Mouse (Mus musculus): Measurements from ENCODE around the gene Nsg2. TPM values are rescaled to one million over a fixed set of nuclear protein-coding genes. Genes with fewer than 3 reads are reported as not detected.

Gene Nsg2
- polyA plus RNA-seq, 1 experiment, result 299 TPM

- H3K4me3 ChIP-seq (ENCODE audit: control insufficient read depth, insufficient read depth, low read length), result no peak overlapping the region
- H3K27ac ChIP-seq (ENCODE audit: control insufficient read depth, insufficient read depth, low read length), result no peak overlapping the region
- DNase-seq, result no peak
- peaks cover 34% of the 10 kb centered on the region for H3K4me1 ChIP-seq (replicated peaks; ENCODE audit: control insufficient read depth, insufficient read depth, low read length)
- H3K36me3 ChIP-seq (ENCODE audit: control insufficient read depth, insufficient read depth, low read length), result peaks cover 3% of the 10 kb centered on the region; the same call in 1 of the 2 replicates
- TF ChIP-seq CTCF (IDR thresholded peaks at IDR 0.05; ENCODE audit: borderline replicate concordance, control insufficient read depth, extremely low read depth, insufficient read depth, low read length, poor library complexity), result no peak
- 81% methylated on average over 9 of the region's 9 CpGs for WGBS
- no peaks in the 10 kb centered on the region for H3K27me3 ChIP-seq (ENCODE audit: control insufficient read depth, insufficient read depth, low read length)
Measured at GRCm38 (mm10) chr11:32032053-32032452, 31.8 kb downstream of the Nsg2 start.

GRCm38 (mm10) chr11:32035831-32036230 lies 35.6 kb downstream of the Nsg2 start:
- 95% methylated on average over 5 of the region's 5 CpGs for WGBS
- H3K36me3 ChIP-seq (ENCODE audit: control insufficient read depth, insufficient read depth, low read length), result peaks cover 3% of the 10 kb centered on the region; the same call in 1 of the 2 replicates
- H3K4me1 ChIP-seq (replicated peaks; ENCODE audit: control insufficient read depth, insufficient read depth, low read length), result peaks cover 32% of the 10 kb centered on the region
- no peak overlapping the region for H3K4me3 ChIP-seq (ENCODE audit: control insufficient read depth, insufficient read depth, low read length)
- no peaks in the 10 kb centered on the region for H3K27me3 ChIP-seq (ENCODE audit: control insufficient read depth, insufficient read depth, low read length)
- TF ChIP-seq POLR2A (IDR thresholded peaks at IDR 0.05; ENCODE audit: control insufficient read depth, extremely low read depth, insufficient read depth, low read length, poor library complexity) (no peak), CTCF (IDR thresholded peaks at IDR 0.05; ENCODE audit: borderline replicate concordance, control insufficient read depth, extremely low read depth, insufficient read depth, low read length, poor library complexity) (no peak)
- DNase-seq, result no peak
- H3K27ac ChIP-seq (ENCODE audit: control insufficient read depth, insufficient read depth, low read length), result no peak overlapping the region

- TF ChIP-seq CTCF (IDR thresholded peaks at IDR 0.05; ENCODE audit: borderline replicate concordance, control insufficient read depth, extremely low read depth, insufficient read depth, low read length, poor library complexity) (no peak), POLR2A (IDR thresholded peaks at IDR 0.05; ENCODE audit: control insufficient read depth, extremely low read depth, insufficient read depth, low read length, poor library complexity) (no peak)
- Histone ChIP-seq H3K27me3 (ENCODE audit: control insufficient read depth, insufficient read depth, low read length) (no peaks in the 10 kb centered on the region), H3K27ac (ENCODE audit: control insufficient read depth, insufficient read depth, low read length) (no peak overlapping the region), H3K4me1 (replicated peaks; ENCODE audit: control insufficient read depth, insufficient read depth, low read length) (peaks cover 18% of the 10 kb centered on the region), H3K36me3 (ENCODE audit: control insufficient read depth, insufficient read depth, low read length) (peaks cover 3% of the 10 kb centered on the region; the same call in 1 of the 2 replicates), H3K4me3 (ENCODE audit: control insufficient read depth, insufficient read depth, low read length) (no peak overlapping the region)
- WGBS, result 8% methylated on average over 4 of the region's 4 CpGs
- DNase-seq, result peak; percentile 48
Measured at GRCm38 (mm10) chr11:32039656-32040055, 39.4 kb downstream of the Nsg2 start.

GRCm38 (mm10) chr11:32057389-32057788 lies 57.1 kb downstream of the Nsg2 start:
- H3K27ac ChIP-seq (ENCODE audit: control insufficient read depth, insufficient read depth, low read length), result no peak overlapping the region
- no peaks in the 10 kb centered on the region for H3K27me3 ChIP-seq (ENCODE audit: control insufficient read depth, insufficient read depth, low read length)
- DNase-seq, result no peak
- TF ChIP-seq CTCF (IDR thresholded peaks at IDR 0.05; ENCODE audit: borderline replicate concordance, control insufficient read depth, extremely low read depth, insufficient read depth, low read length, poor library complexity), result no peak
- TF ChIP-seq POLR2A (IDR thresholded peaks at IDR 0.05; ENCODE audit: control insufficient read depth, extremely low read depth, insufficient read depth, low read length, poor library complexity), result no peak
- 98% methylated on average over 11 of the region's 11 CpGs for WGBS
- H3K36me3 ChIP-seq (ENCODE audit: control insufficient read depth, insufficient read depth, low read length), result peaks cover 59% of the 10 kb centered on the region
- no peak overlapping the region for H3K4me3 ChIP-seq (ENCODE audit: control insufficient read depth, insufficient read depth, low read length)
- H3K4me1 ChIP-seq (replicated peaks; ENCODE audit: control insufficient read depth, insufficient read depth, low read length), result peaks cover 13% of the 10 kb centered on the region

- H3K4me1 ChIP-seq (replicated peaks; ENCODE audit: control insufficient read depth, insufficient read depth, low read length), result peaks cover 14% of the 10 kb centered on the region
- no peaks in the 10 kb centered on the region for H3K27me3 ChIP-seq (ENCODE audit: control insufficient read depth, insufficient read depth, low read length)
- H3K27ac ChIP-seq (ENCODE audit: control insufficient read depth, insufficient read depth, low read length), result no peak overlapping the region
- H3K4me3 ChIP-seq (ENCODE audit: control insufficient read depth, insufficient read depth, low read length), result no peak overlapping the region
- TF ChIP-seq CTCF (IDR thresholded peaks at IDR 0.05; ENCODE audit: borderline replicate concordance, control insufficient read depth, extremely low read depth, insufficient read depth, low read length, poor library complexity) (no peak), POLR2A (IDR thresholded peaks at IDR 0.05; ENCODE audit: control insufficient read depth, extremely low read depth, insufficient read depth, low read length, poor library complexity) (no peak)
- 96% methylated on average over 13 of the region's 13 CpGs for WGBS
- DNase-seq, result no peak
- peaks cover 57% of the 10 kb centered on the region for H3K36me3 ChIP-seq (ENCODE audit: control insufficient read depth, insufficient read depth, low read length)
Measured at GRCm38 (mm10) chr11:32057861-32058260, 57.6 kb downstream of the Nsg2 start.

GRCm38 (mm10) chr11:32061020-32061419 lies 60.8 kb downstream of the Nsg2 start:
- TF ChIP-seq POLR2A (IDR thresholded peaks at IDR 0.05; ENCODE audit: control insufficient read depth, extremely low read depth, insufficient read depth, low read length, poor library complexity) (no peak), CTCF (IDR thresholded peaks at IDR 0.05; ENCODE audit: borderline replicate concordance, control insufficient read depth, extremely low read depth, insufficient read depth, low read length, poor library complexity) (no peak)
- Histone ChIP-seq H3K36me3 (ENCODE audit: control insufficient read depth, insufficient read depth, low read length) (peaks cover 43% of the 10 kb centered on the region), H3K27ac (ENCODE audit: control insufficient read depth, insufficient read depth, low read length) (no peak overlapping the region), H3K4me1 (replicated peaks; ENCODE audit: control insufficient read depth, insufficient read depth, low read length) (peaks cover 19% of the 10 kb centered on the region), H3K27me3 (ENCODE audit: control insufficient read depth, insufficient read depth, low read length) (no peaks in the 10 kb centered on the region), H3K4me3 (ENCODE audit: control insufficient read depth, insufficient read depth, low read length) (no peak overlapping the region)
- WGBS, result 83% methylated on average over 2 of the region's 2 CpGs
- no peak for DNase-seq

- no peak for TF ChIP-seq CTCF (IDR thresholded peaks at IDR 0.05; ENCODE audit: borderline replicate concordance, control insufficient read depth, extremely low read depth, insufficient read depth, low read length, poor library complexity)
- TF ChIP-seq POLR2A (IDR thresholded peaks at IDR 0.05; ENCODE audit: control insufficient read depth, extremely low read depth, insufficient read depth, low read length, poor library complexity), result no peak
- DNase-seq, result peak; percentile 65
- peaks cover 34% of the 10 kb centered on the region for H3K36me3 ChIP-seq (ENCODE audit: control insufficient read depth, insufficient read depth, low read length)
- 28% methylated on average over 10 of the region's 10 CpGs for WGBS
- peaks cover 23% of the 10 kb centered on the region for H3K4me1 ChIP-seq (replicated peaks; ENCODE audit: control insufficient read depth, insufficient read depth, low read length)
- no peak overlapping the region for H3K4me3 ChIP-seq (ENCODE audit: control insufficient read depth, insufficient read depth, low read length)
- peak overlapping the region; percentile 23; the same call in 1 of the 2 replicates for H3K27ac ChIP-seq (ENCODE audit: control insufficient read depth, insufficient read depth, low read length)
- no peaks in the 10 kb centered on the region for H3K27me3 ChIP-seq (ENCODE audit: control insufficient read depth, insufficient read depth, low read length)
Measured at GRCm38 (mm10) chr11:32061874-32062273, 61.6 kb downstream of the Nsg2 start.
